Mouse (Mus musculus) hindbrain, embryonic 13.5 days (tissue): ENCODE measurements around the gene Ubash3b. TPM values are rescaled to one million over a fixed set of nuclear protein-coding genes. Genes with fewer than 3 reads are reported as not detected.

Experiments used
- ATAC-seq: fragments of 200-750 bp; cut with Nextera tagmentation; 2 replicates; pipeline ENCODE4 v1.8.0; 2017; ENCODE audit warnings: moderate TSS enrichment; ENCODE audit not compliant: low FRiP score
- H3K27ac ChIP-seq: fragments of 300-500 bp; sonication (generic); 2 replicates; pipeline ENCODE4 v1.5.1; 2015; ENCODE audit warnings: inconsistent platforms, mild to moderate bottlenecking, moderate library complexity
- H3K27me3 ChIP-seq: fragments of 300-500 bp; sonication (generic); 2 replicates; pipeline ENCODE4 v1.6.1; 2015; ENCODE audit warnings: mild to moderate bottlenecking, inconsistent platforms
- H3K36me3 ChIP-seq: fragments of 300-500 bp; sonication (generic); 2 replicates; pipeline ENCODE4 v1.6.1; 2015; ENCODE audit warnings: mild to moderate bottlenecking, inconsistent platforms
- H3K4me1 ChIP-seq: fragments of 300-500 bp; sonication (generic); replicated peaks from 2 replicates; pipeline ENCODE4 v1.6.1; 2015; ENCODE audit warnings: inconsistent platforms
- H3K4me2 ChIP-seq: fragments of 300-500 bp; sonication (generic); 2 replicates; pipeline ENCODE4 v1.6.1; 2015; ENCODE audit warnings: inconsistent platforms, mild to moderate bottlenecking, moderate library complexity
- H3K4me3 ChIP-seq: fragments of 300-500 bp; sonication (generic); 2 replicates; pipeline ENCODE4 v1.5.1; 2015; ENCODE audit warnings: mild to moderate bottlenecking, inconsistent platforms
- H3K9ac ChIP-seq: fragments of 300-500 bp; sonication (generic); 2 replicates; pipeline ENCODE4 v1.6.1; 2015; ENCODE audit warnings: mild to moderate bottlenecking, inconsistent platforms
- H3K9me3 ChIP-seq: fragments of 300-500 bp; sonication (generic); 2 replicates; pipeline ENCODE4 v1.6.1; 2016; ENCODE audit warnings: inconsistent platforms
- WGBS: fragments of 180-500 bp; shearing (Covaris S2); methylation state at CpG from one replicate; pipeline ENCODE4 v1.1.7; 2015; 5-methylcytosine and 5-hydroxymethylcytosine counted together
- polyA plus RNA-seq: library from polyadenylated mRNA; unstranded; fragments of >200 nt; fragmentation: Nextera tagmentation; extraction: Ambion mirVana; gene quantifications from 2 replicates; pipeline ENCODE4 v1.2.1, GENCODE M21; 2015

The Ubash3b gene
- polyA plus RNA-seq, 1 experiment from 2014 or later, result 18.2 TPM

GRCm38 (mm10) chr9:41126723-41127122 lies 34.8 kb downstream of the Ubash3b start:
- no peak overlapping the region for H3K4me2 ChIP-seq
- H3K4me3 ChIP-seq, result no peak overlapping the region
- peaks cover 17% of the 10 kb centered on the region for H3K4me1 ChIP-seq
- no peaks in the 10 kb centered on the region for H3K36me3 ChIP-seq
- H3K9ac ChIP-seq, result no peak overlapping the region
- WGBS, result 82% methylated on average over 3 of the region's 3 CpGs
- H3K9me3 ChIP-seq, result no peaks in the 10 kb centered on the region
- H3K27ac ChIP-seq, result no peak overlapping the region
- H3K27me3 ChIP-seq, result no peaks in the 10 kb centered on the region
- no peak for ATAC-seq

- no peaks in the 10 kb centered on the region for H3K36me3 ChIP-seq
- no peak overlapping the region for H3K9ac ChIP-seq
- no peak overlapping the region for H3K4me3 ChIP-seq
- no peak for ATAC-seq
- 97% methylated on average over 6 of the region's 6 CpGs for WGBS
- H3K4me1 ChIP-seq, result peaks cover 2% of the 10 kb centered on the region; the same call in 1 of the 2 replicates
- H3K9me3 ChIP-seq, result no peaks in the 10 kb centered on the region
- no peak overlapping the region for H3K27ac ChIP-seq
- no peak overlapping the region for H3K4me2 ChIP-seq
- no peaks in the 10 kb centered on the region for H3K27me3 ChIP-seq
Measured at GRCm38 (mm10) chr9:41124305-41124704, 37.2 kb downstream of the Ubash3b start.

GRCm38 (mm10) chr9:41122390-41123110 lies 38.9 kb downstream of the Ubash3b start:
- no peak overlapping the region for H3K4me2 ChIP-seq
- no peaks in the 10 kb centered on the region for H3K9me3 ChIP-seq
- H3K4me1 ChIP-seq, result peaks cover 6% of the 10 kb centered on the region
- H3K27ac ChIP-seq, result no peak overlapping the region
- no peak overlapping the region for H3K4me3 ChIP-seq
- ATAC-seq, result no peak
- H3K27me3 ChIP-seq, result no peaks in the 10 kb centered on the region
- no peaks in the 10 kb centered on the region for H3K36me3 ChIP-seq
- 88% methylated on average over 11 of the region's 11 CpGs for WGBS
- H3K9ac ChIP-seq, result no peak overlapping the region

- Histone ChIP-seq H3K9me3 (no peaks in the 10 kb centered on the region), H3K36me3 (no peaks in the 10 kb centered on the region), H3K27ac (0 out of 2 replicates have a peak overlapping the region, but pooled peaks have one; percentile 1), H3K27me3 (no peaks in the 10 kb centered on the region), H3K4me1 (peaks cover 6% of the 10 kb centered on the region), H3K4me2 (no peak overlapping the region), H3K9ac (no peak overlapping the region), H3K4me3 (no peak overlapping the region)
- no peak for ATAC-seq
- WGBS, result 86% methylated on average over 6 of the region's 6 CpGs
Measured at GRCm38 (mm10) chr9:41121701-41122354, 39.7 kb downstream of the Ubash3b start.

GRCm38 (mm10) chr9:41119958-41120357 lies 41.5 kb downstream of the Ubash3b start:
- ATAC-seq, result no peak
- H3K27me3 ChIP-seq, result no peaks in the 10 kb centered on the region
- peaks cover 6% of the 10 kb centered on the region for H3K4me1 ChIP-seq
- no peak overlapping the region for H3K4me3 ChIP-seq
- no peak overlapping the region for H3K9ac ChIP-seq
- no peaks in the 10 kb centered on the region for H3K36me3 ChIP-seq
- no peak overlapping the region for H3K27ac ChIP-seq
- no peaks in the 10 kb centered on the region for H3K9me3 ChIP-seq
- H3K4me2 ChIP-seq, result no peak overlapping the region
- WGBS, result 85% methylated on average over 6 of the region's 6 CpGs

GRCm38 (mm10) chr9:41118065-41118464 lies 43.4 kb downstream of the Ubash3b start:
- H3K9ac ChIP-seq, result no peak overlapping the region
- H3K4me2 ChIP-seq, result no peak overlapping the region
- H3K36me3 ChIP-seq, result no peaks in the 10 kb centered on the region
- H3K4me3 ChIP-seq, result no peak overlapping the region
- peaks cover 6% of the 10 kb centered on the region for H3K4me1 ChIP-seq
- ATAC-seq, result no peak
- H3K27ac ChIP-seq, result no peak overlapping the region
- WGBS, result 73% methylated on average over 7 of the region's 7 CpGs
- H3K9me3 ChIP-seq, result no peaks in the 10 kb centered on the region
- no peaks in the 10 kb centered on the region for H3K27me3 ChIP-seq

GRCm38 (mm10) chr9:41116126-41116525 lies 45.4 kb downstream of the Ubash3b start:
- H3K27ac ChIP-seq, result no peak overlapping the region
- no peak overlapping the region for H3K9ac ChIP-seq
- peaks cover 6% of the 10 kb centered on the region for H3K4me1 ChIP-seq
- H3K4me3 ChIP-seq, result no peak overlapping the region
- H3K27me3 ChIP-seq, result 0 out of 2 replicates have a peak, but pooled peaks cover 2% of the 10 kb centered on the region
- 91% methylated on average over 12 of the region's 12 CpGs for WGBS
- H3K9me3 ChIP-seq, result no peaks in the 10 kb centered on the region
- H3K4me2 ChIP-seq, result no peak overlapping the region
- no peaks in the 10 kb centered on the region for H3K36me3 ChIP-seq
- ATAC-seq, result no peak

GRCm38 (mm10) chr9:41114367-41114766 lies 47.1 kb downstream of the Ubash3b start:
- Histone ChIP-seq H3K4me2 (no peak overlapping the region), H3K9me3 (no peaks in the 10 kb centered on the region), H3K27me3 (0 out of 2 replicates have a peak, but pooled peaks cover 2% of the 10 kb centered on the region), H3K4me3 (no peak overlapping the region), H3K27ac (no peak overlapping the region), H3K9ac (no peak overlapping the region), H3K36me3 (no peaks in the 10 kb centered on the region), H3K4me1 (peaks cover 9% of the 10 kb centered on the region)
- no peak for ATAC-seq
- 89% methylated on average over 9 of the region's 9 CpGs for WGBS

GRCm38 (mm10) chr9:41109749-41110148 lies 51.7 kb downstream of the Ubash3b start:
- Histone ChIP-seq H3K36me3 (no peaks in the 10 kb centered on the region), H3K27me3 (0 out of 2 replicates have a peak, but pooled peaks cover 2% of the 10 kb centered on the region), H3K9ac (no peak overlapping the region), H3K27ac (no peak overlapping the region), H3K4me2 (no peak overlapping the region), H3K4me3 (no peak overlapping the region), H3K9me3 (no peaks in the 10 kb centered on the region), H3K4me1 (peaks cover 15% of the 10 kb centered on the region)
- 91% methylated on average over 7 of the region's 7 CpGs for WGBS
- no peak for ATAC-seq

- peak; percentile 77 for ATAC-seq
- Histone ChIP-seq H3K4me2 (no peak overlapping the region), H3K27ac (peak overlapping the region; percentile 58)
Measured at GRCm38 (mm10) chr9:41108324-41109180, 52.9 kb downstream of the Ubash3b start.

GRCm38 (mm10) chr9:41105201-41105643 lies 56.3 kb downstream of the Ubash3b start:
- H3K4me3 ChIP-seq, result no peak overlapping the region
- 51% methylated on average over 7 of the region's 7 CpGs for WGBS
- no peak overlapping the region for H3K4me2 ChIP-seq
- ATAC-seq, result no peak
- H3K27ac ChIP-seq, result no peak overlapping the region
- no peak overlapping the region for H3K9ac ChIP-seq
- H3K27me3 ChIP-seq, result no peaks in the 10 kb centered on the region
- H3K36me3 ChIP-seq, result no peaks in the 10 kb centered on the region
- H3K4me1 ChIP-seq, result peaks cover 15% of the 10 kb centered on the region
- no peaks in the 10 kb centered on the region for H3K9me3 ChIP-seq

More at GRCm38 (mm10) chr9:41108324-41109180, 52.9 kb downstream of the Ubash3b start:
- 51% methylated on average over 14 of the region's 14 CpGs for WGBS
- H3K9ac ChIP-seq, result no peak overlapping the region
- no peaks in the 10 kb centered on the region for H3K36me3 ChIP-seq
- H3K4me1 ChIP-seq, result peaks cover 15% of the 10 kb centered on the region
- H3K4me3 ChIP-seq, result no peak overlapping the region
- H3K27me3 ChIP-seq, result 0 out of 2 replicates have a peak, but pooled peaks cover 2% of the 10 kb centered on the region
- H3K9me3 ChIP-seq, result no peaks in the 10 kb centered on the region

GRCm38 (mm10) chr9:41103722-41104121 lies 57.8 kb downstream of the Ubash3b start:
- ATAC-seq, result no peak
- H3K36me3 ChIP-seq, result no peaks in the 10 kb centered on the region

More at GRCm38 (mm10) chr9:41103722-41104121, 57.8 kb downstream of the Ubash3b start:
- H3K27me3 ChIP-seq, result no peaks in the 10 kb centered on the region
- no peak overlapping the region for H3K4me3 ChIP-seq
- H3K9me3 ChIP-seq, result no peaks in the 10 kb centered on the region
- H3K4me2 ChIP-seq, result no peak overlapping the region
- peaks cover 10% of the 10 kb centered on the region for H3K4me1 ChIP-seq
- WGBS, result 96% methylated on average over 8 of the region's 8 CpGs
- H3K27ac ChIP-seq, result no peak overlapping the region
- no peak overlapping the region for H3K9ac ChIP-seq
